In the genomic region with DNA sequence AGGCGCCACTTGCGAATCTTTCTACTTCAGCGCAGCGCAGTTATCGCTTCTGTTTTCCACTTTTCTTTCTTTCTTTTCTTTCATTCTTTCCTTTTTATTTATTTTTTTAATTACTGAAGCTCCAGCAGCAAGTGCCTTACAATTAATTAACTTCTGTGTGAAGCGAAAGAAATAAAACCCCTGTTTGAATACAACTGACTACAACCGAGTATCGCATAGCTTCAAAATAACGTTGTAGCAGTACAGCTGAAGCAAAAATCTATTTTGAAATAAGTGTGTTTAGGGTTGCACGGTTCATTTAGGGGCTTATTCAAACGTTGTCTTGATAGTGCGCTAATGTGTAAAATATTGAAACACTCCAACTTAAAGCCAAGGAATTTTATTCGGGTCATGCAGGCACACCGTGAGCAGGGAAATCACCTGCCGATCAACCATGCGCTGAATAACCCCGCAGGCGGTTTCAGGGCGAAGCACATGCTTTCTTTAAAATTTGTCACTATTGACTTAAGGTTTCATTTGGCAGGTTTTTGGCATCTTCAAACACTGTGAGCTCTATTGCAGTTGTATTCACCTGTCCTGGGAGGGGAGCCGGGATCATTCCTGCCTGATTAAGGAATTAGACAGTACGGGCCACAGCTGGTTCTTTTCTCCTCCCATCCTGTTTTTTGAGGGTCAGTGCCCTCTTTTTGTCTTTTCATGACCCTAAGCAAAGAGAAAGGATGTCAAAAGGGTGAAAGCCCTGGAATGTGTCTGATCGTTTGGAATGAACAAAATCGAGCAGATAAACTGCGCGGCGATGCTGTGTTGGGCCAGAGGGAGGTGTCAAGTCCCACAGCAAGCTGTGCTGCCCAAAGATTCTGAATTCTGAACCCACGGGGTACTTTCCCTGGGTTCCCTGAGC, we compare ENCODE assay signal across 8 mouse cellular contexts. TPM values are rescaled to one million over a fixed set of nuclear protein-coding genes. Genes with fewer than 3 reads are reported as not detected.
A peak's percentile ranks its signal among the peaks of the same experiment; 100 is the strongest.
DNase-seq lines count a peak whose midpoint lies in the region; ATAC-seq and TF ChIP-seq lines count a peak whose summit lies in the region.

No protein-coding gene starts in this region.

- WGBS in heart, embryonic 14.5 days: 14% methylated on average over 27 of the region's 27 CpGs
- WGBS in midbrain, postnatal 0 days: 6% methylated on average over 27 of the region's 27 CpGs

- no peaks in the 10 kb centered on the region for H3K9me3 ChIP-seq in heart, embryonic 14.5 days (ENCODE audit: control insufficient read depth, low read length)
- no peaks in the 10 kb centered on the region for H3K9me3 ChIP-seq in midbrain, postnatal 0 days (ENCODE audit: low read length)

- H3K27me3 ChIP-seq in heart, embryonic 14.5 days (ENCODE audit: control insufficient read depth, insufficient read depth, low read length): no peaks in the 10 kb centered on the region
- H3K27me3 ChIP-seq in midbrain, postnatal 0 days (ENCODE audit: insufficient read depth, low read length): peaks cover 18% of the 10 kb centered on the region

- peaks cover 14% of the 10 kb centered on the region for H3K4me1 ChIP-seq in bone marrow macrophage, adult 2 months (ENCODE audit: control insufficient read depth, insufficient read depth, low read length)
- H3K4me1 ChIP-seq in heart, embryonic 14.5 days (ENCODE audit: control insufficient read depth in 2 of 2, insufficient read depth in 2 of 2, low read length in 2 of 2): peaks cover 12 to 42% of the 10 kb centered on the region in 2 experiments
- 0 out of 2 replicates have a peak, but pooled peaks cover 4% of the 10 kb centered on the region for H3K4me1 ChIP-seq in midbrain, postnatal 0 days (ENCODE audit: insufficient read depth, low read length)

- no peak for ATAC-seq in heart, embryonic 14.5 days (ENCODE audit: insufficient number of reproducible peaks, insufficient read depth, low FRiP score, low read depth)
- no peak for ATAC-seq in midbrain, postnatal 0 days (ENCODE audit: low FRiP score)

- no peak overlapping the region for H3K27ac ChIP-seq in bone marrow macrophage, adult 2 months (ENCODE audit: insufficient read depth, low read depth, low read length)
- H3K27ac ChIP-seq in heart, embryonic 14.5 days (replicated peaks in 1 of 2; ENCODE audit: control insufficient read depth in 1 of 2, insufficient read depth in 1 of 2, low read depth in 2 of 2, low read length in 2 of 2): peak overlapping the region; percentile 75 to 84
- H3K27ac ChIP-seq in midbrain, postnatal 0 days (ENCODE audit: low read depth, low read length): no peak overlapping the region

- DNase-seq in CD4-positive, CD25-positive, alpha-beta regulatory T cell, adult 2 months (ENCODE audit: low read depth, low spot score): peak; percentile 9
- peak; percentile 46 for DNase-seq in kidney, postnatal 14 days
- no peak for DNase-seq in midbrain, postnatal 0 days (ENCODE audit: low spot score)
- no peak for DNase-seq in urinary bladder, adult 2 months (ENCODE audit: low spot score)
- DNase-seq in urinary bladder, postnatal 4 days (ENCODE audit: low spot score in 2 of 2): no peak
- DNase-seq in urinary bladder, adult 18-20 months (ENCODE audit: low spot score in 2 of 2): no peak

- peak overlapping the region; percentile 74 for H3K4me2 ChIP-seq in heart, embryonic 14.5 days (ENCODE audit: low read length)
- peak overlapping the region; percentile 66 for H3K4me2 ChIP-seq in midbrain, postnatal 0 days (ENCODE audit: low read depth, low read length, poor library complexity, severe bottlenecking)

- peak overlapping the region; percentile 54 for H3K4me3 ChIP-seq in bone marrow macrophage, adult 2 months (ENCODE audit: insufficient read depth, low read length)
- peak overlapping the region; percentile 57 to 69 for H3K4me3 ChIP-seq in heart, embryonic 14.5 days (ENCODE audit: control insufficient read depth in 1 of 2, insufficient read depth in 1 of 2, low read depth in 1 of 2, low read length in 2 of 2)
- H3K4me3 ChIP-seq in midbrain, postnatal 0 days (ENCODE audit: low read depth, low read length): peak overlapping the region; percentile 38

- TF ChIP-seq POLR2A in bone marrow macrophage, adult 2 months (IDR thresholded peaks at IDR 0.05; ENCODE audit: borderline replicate concordance, low read depth, low read length): no peak

- peaks cover 31% of the 10 kb centered on the region for H3K36me3 ChIP-seq in heart, embryonic 14.5 days (ENCODE audit: control insufficient read depth, insufficient read depth, low read length)
- H3K36me3 ChIP-seq in midbrain, postnatal 0 days (ENCODE audit: insufficient read depth, low read length): no peaks in the 10 kb centered on the region

- TF ChIP-seq CTCF in bone marrow macrophage, adult 2 months (IDR thresholded peaks at IDR 0.05; ENCODE audit: low read depth, low read length): no peak; the same call in 1 of the 2 replicates
- peak; percentile 54 for TF ChIP-seq CTCF in midbrain, postnatal 0 days (IDR thresholded peaks at IDR 0.05)

- peak overlapping the region; percentile 75 for H3K9ac ChIP-seq in heart, embryonic 14.5 days (ENCODE audit: low read length)
- H3K9ac ChIP-seq in midbrain, postnatal 0 days (replicated peaks; ENCODE audit: low read length, poor library complexity, severe bottlenecking): 0 out of 2 replicates have a peak overlapping the region, but pooled peaks have one; percentile 19

RNA-seq across cellular contexts. Expression of gene Edn1, which starts 0.9 kb away (rescaled TPM):
- polyA plus RNA-seq in bone marrow macrophage, adult 2 months (2012; ENCODE audit: insufficient read depth, insufficient read length, missing spikeins): not detected in 2 replicates
- 7.5 and 9.8 TPM in 2 replicates for polyA plus RNA-seq in heart, embryonic 14.5 days (2014; fragmentation: Nextera tagmentation; extraction: Ambion mirVana)
- total RNA-seq in midbrain, postnatal 0 days (2014; rRNA removed): 2.1 and 4.4 TPM in 2 replicates
- polyA plus RNA-seq in midbrain, postnatal 0 days (2015; fragmentation: Nextera tagmentation; extraction: Ambion mirVana): 3.2 and 4.0 TPM in 2 replicates
- 4.1 and 4.6 TPM in 2 replicates for polyA plus RNA-seq in urinary bladder, adult 2 months (2012; rRNA removed)

Comparison
In these comparisons a context has a peak if more than half of its experiments do, and no peak if none do; other contexts are left out.
1. DNase-seq: peak in CD4-positive, CD25-positive, alpha-beta regulatory T cell, adult 2 months (single experiment) and kidney, postnatal 14 days (single experiment); none in midbrain, postnatal 0 days (single experiment), urinary bladder, adult 2 months (single experiment), urinary bladder, postnatal 4 days (0 of 2) and urinary bladder, adult 18-20 months (0 of 2).
2. H3K27ac ChIP-seq: peak in heart, embryonic 14.5 days (2 of 2); none in bone marrow macrophage, adult 2 months (single experiment) and midbrain, postnatal 0 days (single experiment).
3. Peak in every context shown above with its lines, with median percentiles within 50 percentile points of each other: H3K4me3 ChIP-seq.